Comparison of ENCODE assay signal across 10 mouse cellular contexts in genomic region chr6:85186744-85187059, GRCm38 (mm10). TPM values are rescaled to one million over a fixed set of nuclear protein-coding genes. Genes with fewer than 3 reads are reported as not detected.
DNase-seq lines count a peak whose midpoint lies in the region; ATAC-seq and TF ChIP-seq lines count a peak whose summit lies in the region.
"Had no signal": no experiment of that assay in that cellular context is flagged by ENCODE, and none has a peak within 500 bp of the region (broad histone marks: within the 10 kb centered on the region; RNA-seq: fewer than 3 reads in every experiment).

No protein-coding gene starts in this region.

- H3K4me2 ChIP-seq in lung, embryonic 14.5 days, result peak overlapping the region; percentile 70; the same call in 1 of the 2 replicates
- peak overlapping the region; percentile 59; the same call in 1 of the 2 replicates for H3K4me2 ChIP-seq in intestine, embryonic 14.5 days (ENCODE audit: low read length)

- no peak overlapping the region for H3K9ac ChIP-seq in lung, embryonic 14.5 days
- no peak overlapping the region for H3K9ac ChIP-seq in intestine, embryonic 14.5 days (ENCODE audit: low read length)

- TF ChIP-seq CTCF in lung, embryonic 14.5 days (IDR thresholded peaks at IDR 0.05; ENCODE audit: low read depth), result no peak

- H3K4me1 ChIP-seq in lung, embryonic 14.5 days (ENCODE audit: insufficient read depth), result peaks cover 3% of the 10 kb centered on the region; the same call in 1 of the 2 replicates
- peaks cover 61% of the 10 kb centered on the region for H3K4me1 ChIP-seq in forebrain, embryonic 10.5 days
- peaks cover 23% of the 10 kb centered on the region for H3K4me1 ChIP-seq in intestine, embryonic 14.5 days (replicated peaks; ENCODE audit: control insufficient read depth, insufficient read depth, low read length)

- H3K27ac ChIP-seq in lung, embryonic 14.5 days (ENCODE audit: low read depth), result no peak overlapping the region
- peak overlapping the region; percentile 94 for H3K27ac ChIP-seq in forebrain, embryonic 10.5 days
- no peak overlapping the region for H3K27ac ChIP-seq in intestine, embryonic 14.5 days (ENCODE audit: low read depth)

- DNase-seq in lung, embryonic 14.5 days, result no peak
- no peak for DNase-seq in lung, postnatal 36 days
- DNase-seq in forebrain, embryonic 10.5 days (ENCODE audit: extremely low spot score, low spot score), result peak; percentile 44
- peak; percentile 62 for DNase-seq in intestine, embryonic 14.5 days (ENCODE audit: low spot score)
- peak; percentile 48 for DNase-seq in neural tube, embryonic 10.5 days (ENCODE audit: extremely low spot score, low spot score)
- no peak for DNase-seq in cerebellum, postnatal 14 days
- DNase-seq: adrenal gland, postnatal 10 days had no signal

- 1% methylated on average over 15 of the region's 15 CpGs for whole genome bisulfite sequencing in lung, embryonic 14.5 days
- 1% methylated on average over 15 of the region's 15 CpGs for WGBS in forebrain, embryonic 10.5 days
- under 1% methylated on average over 15 of the region's 15 CpGs for WGBS in intestine, embryonic 14.5 days

- peaks cover 83% of the 10 kb centered on the region for H3K27me3 ChIP-seq in lung, embryonic 14.5 days (ENCODE audit: insufficient read depth, low read length)
- H3K27me3 ChIP-seq in forebrain, embryonic 10.5 days (ENCODE audit: poor library complexity, severe bottlenecking), result peaks cover 94% of the 10 kb centered on the region
- H3K27me3 ChIP-seq in intestine, embryonic 14.5 days (replicated peaks; ENCODE audit: control insufficient read depth, insufficient read depth, low read length), result peaks cover 79% of the 10 kb centered on the region

- no peak for ATAC-seq in lung, embryonic 14.5 days (ENCODE audit: insufficient read depth)
- ATAC-seq in intestine, embryonic 14.5 days (replicated peaks; ENCODE audit: low FRiP score, low TSS enrichment, low read depth), result no peak
- ATAC-seq in granulocyte monocyte progenitor cell, adult 5-6 weeks (replicated peaks; ENCODE audit: poor library complexity, severe bottlenecking), result no peak

- no peak overlapping the region for H3K4me3 ChIP-seq in lung, embryonic 14.5 days (ENCODE audit: low read depth, low read length)
- H3K4me3 ChIP-seq in forebrain, embryonic 10.5 days, result peak overlapping the region; percentile 78
- H3K4me3 ChIP-seq in intestine, embryonic 14.5 days (ENCODE audit: low read depth, low read length), result peak overlapping the region; percentile 38; the same call in 1 of the 2 replicates

- H3K36me3 ChIP-seq in lung, embryonic 14.5 days (ENCODE audit: insufficient read depth), result no peaks in the 10 kb centered on the region
- peaks cover 20% of the 10 kb centered on the region for H3K36me3 ChIP-seq in forebrain, embryonic 10.5 days (replicated peaks)
- H3K36me3 ChIP-seq in intestine, embryonic 14.5 days (ENCODE audit: control insufficient read depth, insufficient read depth, low read length), result no peaks in the 10 kb centered on the region

- H3K9me3 ChIP-seq in lung, embryonic 14.5 days (ENCODE audit: low read depth, low read length), result no peaks in the 10 kb centered on the region
- H3K9me3 ChIP-seq in forebrain, embryonic 10.5 days, result no peaks in the 10 kb centered on the region
- no peaks in the 10 kb centered on the region for H3K9me3 ChIP-seq in intestine, embryonic 14.5 days (ENCODE audit: control insufficient read depth, low read length)

RNA-seq across cellular contexts. Expression of gene Emx1, which starts 0.5 kb away (rescaled TPM):
- polyA plus RNA-seq in lung, embryonic 14.5 days (2014; fragmentation: Nextera tagmentation; extraction: Ambion mirVana), result 0.23 TPM in 1 of 2 replicates, not detected in the other
- polyA plus RNA-seq in forebrain, embryonic 10.5 days (2016; fragmentation: Nextera tagmentation; extraction: Ambion mirVana), result 26.5 and 35.8 TPM in 2 replicates
- 0.11 TPM in 1 of 2 replicates, not detected in the other for polyA plus RNA-seq in intestine, embryonic 14.5 days (2014; fragmentation: Nextera tagmentation; extraction: Ambion mirVana)
- not detected in 2 replicates for total RNA-seq in granulocyte monocyte progenitor cell, adult 5-6 weeks (2014; fragmentation: Nextera tagmentation)
- total RNA-seq in granulocyte monocyte progenitor cell, adult 5-6 weeks (2017), result not detected in 2 replicates
- total RNA-seq: adrenal gland, postnatal 10 days; neutrophil, adult 5-6 weeks had no signal
- polyA plus RNA-seq: lung, embryonic 16.5 days had no signal

RNA-seq across cellular contexts. Expression of gene Spr, which starts 49.1 kb away (rescaled TPM):
- polyA plus RNA-seq in lung, embryonic 14.5 days (2014; fragmentation: Nextera tagmentation; extraction: Ambion mirVana), result 83.3 and 90.9 TPM in 2 replicates
- polyA plus RNA-seq in forebrain, embryonic 10.5 days (2016; fragmentation: Nextera tagmentation; extraction: Ambion mirVana), result 57.4 and 59.1 TPM in 2 replicates
- 102 and 107 TPM in 2 replicates for polyA plus RNA-seq in intestine, embryonic 14.5 days (2014; fragmentation: Nextera tagmentation; extraction: Ambion mirVana)
- total RNA-seq in granulocyte monocyte progenitor cell, adult 5-6 weeks (2014; fragmentation: Nextera tagmentation), result 23.9 and 29.4 TPM in 2 replicates
- 17.5 and 17.7 TPM in 2 replicates for total RNA-seq in granulocyte monocyte progenitor cell, adult 5-6 weeks (2017)

Comparison
In these comparisons a context has a peak if more than half of its experiments do, and no peak if none do; other contexts are left out.
1. DNase-seq: peak in forebrain, embryonic 10.5 days (single experiment), intestine, embryonic 14.5 days (single experiment) and neural tube, embryonic 10.5 days (single experiment); none in lung, embryonic 14.5 days (single experiment), lung, postnatal 36 days (single experiment) and cerebellum, postnatal 14 days (0 of 2).
2. RNA of gene Emx1, which starts 0.5 kb away (polyA plus RNA-seq): 26.5 to 35.8 TPM in forebrain, embryonic 10.5 days; 0.23 TPM in lung, embryonic 14.5 days and 0.11 TPM in intestine, embryonic 14.5 days; every median in the first group is over 10 times any median in the second.